Mouse (Mus musculus) stomach, postnatal 0 days (tissue): ENCODE measurements around the gene Gm16223. TPM values are rescaled to one million over a fixed set of nuclear protein-coding genes. Genes with fewer than 3 reads are reported as not detected.

Experiments used
- ATAC-seq: fragments of 200-750 bp; cut with Nextera tagmentation; 2 replicates; pipeline ENCODE4 v1.8.0; 2017; ENCODE audit not compliant: low FRiP score, low TSS enrichment
- DNase-seq: peaks from one replicate; pipeline ENCODE4 v3.0.0-alpha.2; 2016; ENCODE audit warnings: low spot score
- H3K27ac ChIP-seq: fragments of 300-500 bp; sonication (generic); replicated peaks from 2 replicates; pipeline ENCODE4 v1.5.1; 2014; ENCODE audit warnings: mild to moderate bottlenecking, control low read depth
- H3K27me3 ChIP-seq: fragments of 300-500 bp; sonication (generic); 2 replicates; pipeline ENCODE4 v1.6.1; 2014; ENCODE audit warnings: low read length; ENCODE audit not compliant: control insufficient read depth, insufficient read depth
- H3K36me3 ChIP-seq: fragments of 300-500 bp; sonication (generic); 2 replicates; pipeline ENCODE4 v1.6.1; 2014; ENCODE audit warnings: low read length, mixed read lengths; ENCODE audit not compliant: control insufficient read depth, insufficient read depth
- H3K4me1 ChIP-seq: fragments of 300-500 bp; sonication (generic); replicated peaks from 2 replicates; pipeline ENCODE4 v1.6.1; 2014; ENCODE audit warnings: antibody characterized with exemption; ENCODE audit not compliant: control insufficient read depth, insufficient read depth
- H3K4me2 ChIP-seq: fragments of 300-500 bp; sonication (generic); replicated peaks from 2 replicates; pipeline ENCODE4 v1.6.1; 2014; ENCODE audit warnings: low read depth, mild to moderate bottlenecking, control low read depth, moderate library complexity
- H3K4me3 ChIP-seq: fragments of 300-500 bp; sonication (generic); 2 replicates; pipeline ENCODE4 v1.5.1; 2014; ENCODE audit warnings: low read depth, low read length, control low read depth
- H3K9ac ChIP-seq: fragments of 300-500 bp; sonication (generic); 2 replicates; pipeline ENCODE4 v1.6.1; 2014; ENCODE audit warnings: mild to moderate bottlenecking, low read length, control low read depth, mixed read lengths
- H3K9me3 ChIP-seq: fragments of 300-500 bp; sonication (generic); 2 replicates; pipeline ENCODE4 v1.6.1; 2016; ENCODE audit warnings: low read length; ENCODE audit not compliant: control insufficient read depth
- CTCF ChIP-seq: IDR thresholded peaks from 2 replicates; pipeline ENCODE4 v1.5.1; 2016; ENCODE audit warnings: antibody characterized with exemption, low read depth, mild to moderate bottlenecking, moderate library complexity
- EP300 ChIP-seq: optimal IDR thresholded peaks from 2 replicates; pipeline ENCODE3; 2016; ENCODE audit warnings: antibody characterized with exemption
- WGBS: fragments of 180-500 bp; shearing (Covaris S2); extraction: QIAGEN DNeasy Blood & Tissue Kit; methylation state at CpG from one replicate; pipeline ENCODE4 v1.1.7; 2014; 5-methylcytosine and 5-hydroxymethylcytosine counted together
- polyA plus RNA-seq: library from polyadenylated mRNA; unstranded; fragments of >200 nt; fragmentation: Nextera tagmentation; extraction: Ambion mirVana; gene quantifications from 2 replicates; pipeline ENCODE4 v1.2.1, GENCODE M21; 2015

Gene Gm16223
- polyA plus RNA-seq, 1 experiment from 2014 or later, result not detected

- Histone ChIP-seq H3K36me3 (no peaks in the 10 kb centered on the region), H3K27me3 (no peaks in the 10 kb centered on the region), H3K9ac (no peak overlapping the region), H3K4me2 (no peak overlapping the region), H3K4me3 (no peak overlapping the region), H3K9me3 (no peaks in the 10 kb centered on the region), H3K4me1 (no peaks in the 10 kb centered on the region), H3K27ac (no peak overlapping the region)
- TF ChIP-seq EP300 (no peak), CTCF (no peak)
- DNase-seq (no peak), ATAC-seq (no peak)
- WGBS, result 75% methylated on average over 5 of the region's 5 CpGs
These were observed 171.5 kb downstream of the Gm16223 start for GRCm38 (mm10) chr5:42239291-42239690.

GRCm38 (mm10) chr5:42239806-42240205 lies 172.0 kb downstream of the Gm16223 start:
- H3K4me1 ChIP-seq, result no peaks in the 10 kb centered on the region
- H3K4me3 ChIP-seq, result no peak overlapping the region
- H3K27ac ChIP-seq, result no peak overlapping the region
- no peaks in the 10 kb centered on the region for H3K27me3 ChIP-seq
- no peak for TF ChIP-seq EP300
- TF ChIP-seq CTCF, result no peak
- H3K9me3 ChIP-seq, result no peaks in the 10 kb centered on the region
- H3K4me2 ChIP-seq, result no peak overlapping the region
- ATAC-seq (no peak), DNase-seq (no peak)
- H3K9ac ChIP-seq, result no peak overlapping the region
- no peaks in the 10 kb centered on the region for H3K36me3 ChIP-seq

DNA sequence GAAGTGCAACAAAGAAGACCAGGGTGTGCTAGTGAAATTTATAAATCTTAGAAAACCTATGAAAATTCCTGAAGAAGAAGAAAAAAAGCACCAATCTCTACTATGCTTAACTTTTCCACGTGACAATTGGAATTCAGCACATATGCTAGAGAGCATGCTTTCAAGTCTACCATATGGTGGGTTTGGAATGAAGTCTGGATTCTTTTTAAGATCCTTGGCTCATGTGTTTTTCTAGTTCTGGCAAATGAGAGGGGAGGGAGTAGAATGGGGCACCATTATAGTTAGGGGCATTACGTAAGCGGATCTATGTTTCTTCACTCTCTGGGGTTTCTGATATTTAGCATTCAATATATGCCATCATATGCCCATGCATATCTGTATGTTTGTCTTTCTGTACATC lies 182.6 kb downstream of the Gm16223 start:
- H3K27me3 ChIP-seq, result no peaks in the 10 kb centered on the region
- no peak for DNase-seq
- H3K4me3 ChIP-seq, result no peak overlapping the region
- H3K9me3 ChIP-seq, result no peaks in the 10 kb centered on the region
- ATAC-seq, result no peak
- TF ChIP-seq CTCF (no peak), EP300 (no peak)
- H3K4me2 ChIP-seq, result no peak overlapping the region
- WGBS, result 88% methylated on average over 3 of the region's 3 CpGs
- no peak overlapping the region for H3K27ac ChIP-seq
- H3K36me3 ChIP-seq, result no peaks in the 10 kb centered on the region
- H3K9ac ChIP-seq, result no peak overlapping the region
- no peaks in the 10 kb centered on the region for H3K4me1 ChIP-seq

Other genes with a start within 250 kb of the Gm16223 start
- 10.6 and 11.3 TPM in 2 replicates for gene Bod1l, start 223.6 kb upstream of the Gm16223 start, polyA plus RNA-seq